Mouse (Mus musculus) heart, postnatal 10 days (tissue): ENCODE results near the gene 1500011B03Rik. TPM values are rescaled to one million over a fixed set of nuclear protein-coding genes. Genes with fewer than 3 reads are reported as not detected.

Source experiments
- DNase-seq, 2 experiments: peaks; one replicate each; pipeline ENCODE4 v3.0.0; 2021
- intact Hi-C: fragments of 180-260 bp; cut with DNase I; formaldehyde crosslinking; loops from one replicate; pipeline ENCODE4 v1.15.1; 2025
- microRNA-seq, 2 experiments: library from miRNA; unstranded; fragments of <30 nt; microRNA quantifications; one replicate each; pipeline ENCODE4 v1.2.0; 2022
- total RNA-seq, 2 experiments: library from RNA; stranded (reverse); gene quantifications; 2 replicates each; pipeline ENCODE4 v1.2.3; 2021

The 1500011B03Rik gene
- total RNA-seq, 2 experiments from 2014 or later: 15.5 to 17.8 TPM

DNA sequence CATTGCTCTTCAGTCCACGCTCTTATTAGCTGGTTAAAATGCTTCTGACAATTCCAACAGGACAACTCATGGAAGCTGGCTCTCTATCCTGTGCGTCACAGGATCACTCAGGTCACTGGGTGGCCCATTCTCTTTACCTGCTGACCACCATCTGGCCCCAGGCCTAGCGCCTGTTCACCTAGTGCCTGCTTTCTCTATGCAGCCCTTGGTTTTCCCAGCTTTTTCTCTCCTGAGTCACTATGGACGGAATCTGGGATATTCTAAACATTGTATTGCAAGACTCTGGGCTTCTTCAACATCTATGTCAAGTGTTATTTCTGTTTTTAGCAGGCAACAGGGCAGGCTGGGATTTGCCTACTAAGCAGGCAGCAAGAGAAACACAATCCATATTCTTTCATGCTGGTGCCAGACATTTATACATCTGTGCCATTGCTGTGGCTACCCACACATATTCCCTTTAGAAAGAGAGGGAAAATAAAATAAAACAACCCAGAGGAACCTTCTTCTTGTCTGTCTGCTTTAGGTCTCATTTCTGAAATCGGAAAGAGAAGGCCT lies 63.7 kb downstream of the 1500011B03Rik start:
- no peak for DNase-seq
- intact Hi-C loops: no loop called here

Small RNA genes lying within 50 kb of the gene (microRNA-seq; reads per million reads assigned to microRNA genes)
- 10.1 to 10.7 reads per million in 2 experiments for gene Mir6240

Other genes with a start within 250 kb of the 1500011B03Rik start
- 1 to 10 TPM; 2.9 to 6.0 TPM for gene Trpv4, start 165.0 kb downstream of the 1500011B03Rik start, total RNA-seq
- 10 to 100 TPM; 20.6 to 21.5 TPM for gene Gltp, start 132.5 kb downstream of the 1500011B03Rik start, total RNA-seq
- gene Tchp, start 115.7 kb downstream of the 1500011B03Rik start, total RNA-seq: 1 to 10 TPM; 5.1 to 5.7 TPM
- gene Ankrd13a, start 48.8 kb downstream of the 1500011B03Rik start, total RNA-seq: 10 to 100 TPM; 54.4 to 55.6 TPM
- 10 to 100 TPM; 48.0 to 52.2 TPM for gene Git2, start 48.0 kb downstream of the 1500011B03Rik start, total RNA-seq
- not detected for gene 4930519G04Rik, start 30.2 kb upstream of the 1500011B03Rik start, total RNA-seq
- gene Gm9936, start 35.2 kb upstream of the 1500011B03Rik start, total RNA-seq: not detected
- 1 to 10 TPM; 2.2 to 3.7 TPM for gene Oasl2, start 73.5 kb upstream of the 1500011B03Rik start, total RNA-seq
- under 1 TPM; 0.40 to 0.50 TPM for gene Oasl1, start 99.8 kb upstream of the 1500011B03Rik start, total RNA-seq
- 10 to 100 TPM; 27.1 to 30.3 TPM for gene 2210016L21Rik, start 118.7 kb upstream of the 1500011B03Rik start, total RNA-seq
- not detected for gene Hnf1a, start 147.6 kb upstream of the 1500011B03Rik start, total RNA-seq
- 10 to 100 TPM; 51.9 to 56.5 TPM for gene Sppl3, start 187.7 kb upstream of the 1500011B03Rik start, total RNA-seq